Mouse (Mus musculus): ENCODE results near the gene Slc35d2. TPM values are rescaled to one million over a fixed set of nuclear protein-coding genes. Genes with fewer than 3 reads are reported as not detected.

Gene Slc35d2
- polyA plus RNA-seq (2012; rRNA removed), result 3.2 and 4.7 TPM in 2 replicates

DNA sequence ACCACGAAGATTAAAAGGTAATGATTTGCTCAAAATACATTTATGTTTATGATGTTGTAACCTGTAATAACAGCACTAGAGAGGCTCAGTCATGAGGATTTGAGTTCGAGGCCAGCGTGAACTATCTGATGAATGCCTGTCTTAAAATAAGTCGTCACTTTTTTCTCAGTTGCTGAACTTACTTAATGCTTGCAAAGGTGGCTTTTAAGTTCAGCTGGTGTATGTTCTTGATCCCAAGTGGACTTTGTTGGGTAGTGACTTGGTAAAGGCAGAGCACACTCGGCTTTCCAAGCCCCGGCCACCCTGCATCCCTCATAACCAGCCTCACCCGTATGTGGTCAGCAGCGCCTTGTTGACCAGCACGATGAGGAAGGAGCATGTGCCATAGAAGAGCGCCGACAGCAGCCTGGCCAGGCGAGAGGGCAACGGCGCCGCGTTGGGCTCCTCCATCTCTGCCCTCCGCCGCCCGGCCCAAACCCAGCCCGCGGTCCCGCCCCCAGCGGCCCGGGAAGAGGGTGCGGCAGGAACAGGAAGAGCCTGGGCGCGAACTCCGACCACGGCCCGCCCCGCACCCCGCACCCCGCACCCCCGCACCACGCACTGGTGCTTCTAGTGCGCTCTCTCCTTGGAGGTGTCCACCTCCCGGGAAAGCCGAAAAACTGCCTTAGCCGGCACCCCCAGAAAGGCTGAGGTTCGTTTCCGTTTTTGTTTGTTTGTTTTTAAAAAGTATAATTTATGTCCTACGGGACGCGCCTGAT, at the start of gene Slc35d2:
TSS of gene Slc35d2 (minus strand) at position 511 of the 758 bp plus-strand sequence.

GRCm38 (mm10) chr13:64161548-64161915, 32.4 kb upstream of the Slc35d2 start, which contains the start of gene Habp4:
Gene Habp4, plus strand, starts transcription at chr13:64161824.

DNA sequence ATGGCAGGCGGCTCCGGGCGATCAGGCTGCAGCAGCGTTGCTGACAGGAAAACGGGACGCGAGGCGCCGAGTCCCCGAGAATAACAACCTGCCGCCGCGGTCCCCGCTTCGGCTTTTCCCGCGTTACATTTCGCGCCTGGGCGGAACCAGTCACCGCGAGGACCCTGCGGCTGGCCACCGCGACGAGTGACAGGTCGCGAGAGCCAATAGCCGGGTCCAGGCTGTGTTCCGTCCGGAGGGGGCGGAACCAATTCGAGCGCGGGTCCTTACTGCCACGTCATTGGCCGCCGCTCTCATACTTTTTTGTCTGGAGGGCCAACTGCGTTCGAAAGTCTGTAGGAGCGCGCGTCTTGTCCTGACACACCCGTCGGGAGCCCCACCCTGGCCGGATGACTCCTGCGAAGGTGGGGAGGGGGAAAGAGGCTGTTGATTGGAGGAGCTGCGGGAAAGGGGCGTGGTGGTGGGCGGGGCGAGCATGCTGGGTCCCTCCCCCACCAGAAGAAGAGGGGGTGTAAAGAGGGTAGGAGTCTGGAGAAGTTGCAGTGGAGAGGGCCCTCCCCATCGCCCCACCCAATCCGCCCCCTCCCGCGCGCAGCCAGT, 24.0 kb upstream of the Slc35d2 start, which contains the start of gene Zfp367:
TSS of gene Zfp367 (minus strand) at position 120 of the 600 bp plus-strand sequence.

DNA sequence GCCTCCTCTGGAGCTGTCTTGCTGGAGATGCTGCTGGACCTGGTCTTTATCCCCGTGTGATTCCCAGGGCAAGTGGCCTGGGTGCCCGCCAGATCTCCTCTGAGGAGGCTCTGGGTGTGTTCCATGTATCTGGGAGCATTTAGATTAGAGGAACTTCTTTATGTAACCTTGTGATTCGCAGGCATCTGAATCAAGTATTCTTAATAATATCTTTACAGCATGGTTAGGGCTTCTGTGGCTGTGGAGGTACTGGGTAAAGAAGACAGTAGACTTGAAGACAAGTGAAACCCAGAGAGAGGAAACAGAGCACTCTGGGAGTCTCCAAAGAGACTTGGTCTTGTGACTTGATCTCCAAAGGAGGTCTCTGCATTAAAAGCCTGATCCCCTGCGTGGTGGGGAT, 40.0 kb downstream of the Slc35d2 start, which contains the start of gene Hsd17b3:
TSS of gene Hsd17b3 (minus strand) at position 101 of the 400 bp plus-strand sequence.

Other genes with a start within 250 kb of the Slc35d2 start
- gene Hsd17b3, start 40.1 kb downstream of the Slc35d2 start, polyA plus RNA-seq (2012; rRNA removed), result not detected in 2 replicates
- 15.4 and 16.7 TPM in 2 replicates for gene Zfp367, start 23.8 kb upstream of the Slc35d2 start, polyA plus RNA-seq (2012; rRNA removed)
- 9.8 and 10.9 TPM in 2 replicates for gene Habp4, start 32.5 kb upstream of the Slc35d2 start, polyA plus RNA-seq (2012; rRNA removed)
- 4.2 and 5.2 TPM in 2 replicates for gene Cdc14b, start 145.9 kb upstream of the Slc35d2 start, polyA plus RNA-seq (2012; rRNA removed)
- 6.9 and 8.4 TPM in 2 replicates for gene Aaed1, start 183.3 kb upstream of the Slc35d2 start, polyA plus RNA-seq (2012; rRNA removed)
- 82.5 and 94.7 TPM in 2 replicates for gene Ctsl, start 241.5 kb upstream of the Slc35d2 start, polyA plus RNA-seq (2012; rRNA removed)

Measured in liver, embryonic 14 days (tissue).